Mouse (Mus musculus) embryo, embryonic 9.5 days (tissue): ENCODE measurements around the gene Hspb7.

Source experiments
- DNase-seq: peaks from one replicate; pipeline ENCODE4 v3.0.0-alpha.2; 2017; ENCODE audit errors: extremely low spot score

Gene Hspb7

DNA sequence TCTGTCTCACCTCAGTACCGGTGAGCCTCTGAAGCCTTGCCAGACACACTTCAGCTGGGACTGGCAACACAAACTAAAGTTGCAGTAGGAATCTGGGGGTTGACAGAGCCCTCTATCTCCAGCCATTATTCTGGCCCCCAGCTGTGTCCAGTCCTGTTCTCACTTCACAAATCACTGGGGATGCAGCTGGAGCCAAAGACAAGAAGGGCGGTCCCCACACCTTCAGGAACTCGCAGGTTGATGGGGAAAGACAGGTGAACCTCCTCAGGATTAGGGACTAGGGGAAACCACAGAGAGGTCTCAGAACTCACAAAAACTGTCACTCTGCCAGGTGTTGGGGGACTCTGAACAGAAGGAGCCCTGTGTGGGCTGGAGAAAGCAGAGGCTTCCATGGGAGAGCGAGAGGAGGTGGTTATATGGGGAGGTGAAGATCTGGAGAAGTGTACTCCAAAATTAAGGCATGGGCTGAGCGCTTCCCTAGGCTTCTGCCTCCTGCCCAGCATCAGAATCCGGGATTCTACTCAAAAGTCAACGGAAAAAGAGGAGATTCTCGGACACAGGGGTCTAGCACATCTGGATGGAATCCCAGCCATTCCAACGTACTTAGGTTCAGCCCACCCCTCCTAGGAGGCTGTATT lies at the start of gene Hspb7:
TSS of gene Hspb7 (plus strand) at position 588 of the 638 bp plus-strand sequence.
- no peak for DNase-seq

DNA sequence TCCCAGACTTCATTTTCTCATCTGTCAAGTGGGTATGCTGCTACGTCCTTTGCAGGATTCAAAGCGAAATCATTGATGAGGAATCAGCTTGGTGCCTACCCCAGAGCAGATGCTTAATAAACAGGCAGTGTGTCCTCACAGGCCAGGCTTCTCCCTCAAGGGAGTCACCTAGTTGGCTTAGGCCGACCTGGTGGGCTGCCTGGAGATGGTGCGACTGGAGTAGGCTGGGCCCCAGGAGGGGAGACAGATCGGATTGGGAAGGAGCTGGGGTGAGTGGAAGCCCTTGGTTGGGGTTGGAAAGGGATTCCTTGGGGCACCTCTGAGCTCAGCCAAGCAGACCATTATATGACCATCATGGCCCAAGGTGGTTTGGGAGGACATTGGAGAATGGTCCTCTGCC lies 48.2 kb upstream of the Hspb7 start:
- DNase-seq, result no peak

DNA sequence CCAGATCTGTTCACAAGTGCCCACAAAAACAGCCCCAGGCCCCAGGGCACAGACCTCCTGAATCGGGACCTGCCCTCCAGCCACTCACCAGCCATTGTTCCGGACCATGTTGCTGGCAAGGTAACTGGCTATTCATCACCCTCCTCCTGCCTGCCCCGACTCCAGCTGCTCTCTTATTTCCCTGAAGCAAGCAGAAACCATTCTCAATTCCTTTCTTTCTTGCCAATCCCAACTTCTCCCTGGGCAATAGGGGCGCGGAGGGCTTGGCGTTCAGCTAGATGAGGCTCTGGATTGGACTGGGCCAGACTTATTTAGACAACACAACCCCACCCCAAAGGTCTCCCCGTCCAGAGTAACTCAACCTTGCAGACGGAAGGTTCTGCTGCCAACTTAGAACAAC lies 40.9 kb upstream of the Hspb7 start:
- DNase-seq, result no peak

DNA sequence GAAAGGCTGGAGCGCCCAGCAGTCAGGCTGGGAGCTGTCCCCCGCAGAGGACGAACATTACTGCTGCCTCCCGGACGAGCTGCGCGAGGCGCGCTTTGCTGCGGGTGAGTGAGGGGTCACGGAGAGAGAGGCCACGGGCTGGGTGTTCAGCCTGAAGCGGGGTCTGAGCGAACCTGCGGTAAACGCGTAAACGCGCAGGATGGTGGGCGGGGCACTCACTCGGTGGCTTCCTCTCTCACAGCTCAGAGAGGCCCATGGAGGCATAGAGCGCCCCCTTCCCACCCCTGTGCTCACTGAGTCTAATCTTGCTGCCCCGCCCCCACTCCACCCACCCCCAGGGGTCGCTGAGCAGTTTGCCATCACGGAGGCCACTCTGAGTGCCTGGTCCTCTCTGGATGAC lies 38.2 kb upstream of the Hspb7 start:
- DNase-seq, result peak; percentile 46

DNA sequence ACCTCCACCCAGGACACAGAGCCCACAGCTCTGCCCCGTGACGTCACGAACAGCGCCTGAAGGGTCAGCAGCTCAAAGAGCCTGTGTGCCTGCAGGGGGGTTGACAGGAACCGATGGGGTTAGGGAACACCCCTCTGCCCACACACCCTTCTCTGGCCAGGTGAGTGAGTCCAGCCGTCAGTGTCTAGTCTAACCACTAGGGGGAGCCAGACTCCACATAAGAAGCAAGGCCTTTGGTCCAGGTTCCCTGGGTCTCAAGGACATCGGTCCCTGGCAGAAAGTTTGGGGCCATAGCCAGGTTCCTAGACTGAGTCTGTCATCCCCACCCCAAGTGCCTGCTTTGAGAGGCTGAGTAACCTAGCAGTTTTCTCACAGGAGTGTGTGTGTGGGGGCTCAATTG lies 35.3 kb upstream of the Hspb7 start:
- DNase-seq, result peak; percentile 75

DNA sequence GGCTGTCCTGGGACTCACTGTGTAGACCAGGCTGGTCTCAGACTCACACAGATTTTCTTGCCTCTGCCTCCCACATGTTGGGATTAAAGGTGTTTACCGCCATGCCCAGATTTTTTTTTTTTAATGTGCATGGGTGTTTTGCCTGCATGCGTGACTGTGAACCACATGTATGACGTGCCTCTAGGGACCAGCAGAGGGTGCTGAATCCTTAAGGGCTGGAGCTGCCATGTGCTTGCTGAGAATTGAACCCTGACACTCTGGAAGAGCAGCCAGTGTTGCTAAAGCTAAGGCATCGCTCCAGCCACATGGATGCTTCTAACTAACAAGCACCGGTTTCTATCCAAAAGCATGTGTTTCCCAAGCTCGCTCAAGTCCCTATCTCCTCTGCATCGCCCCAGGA lies 34.4 kb upstream of the Hspb7 start:
- DNase-seq, result no peak

DNA sequence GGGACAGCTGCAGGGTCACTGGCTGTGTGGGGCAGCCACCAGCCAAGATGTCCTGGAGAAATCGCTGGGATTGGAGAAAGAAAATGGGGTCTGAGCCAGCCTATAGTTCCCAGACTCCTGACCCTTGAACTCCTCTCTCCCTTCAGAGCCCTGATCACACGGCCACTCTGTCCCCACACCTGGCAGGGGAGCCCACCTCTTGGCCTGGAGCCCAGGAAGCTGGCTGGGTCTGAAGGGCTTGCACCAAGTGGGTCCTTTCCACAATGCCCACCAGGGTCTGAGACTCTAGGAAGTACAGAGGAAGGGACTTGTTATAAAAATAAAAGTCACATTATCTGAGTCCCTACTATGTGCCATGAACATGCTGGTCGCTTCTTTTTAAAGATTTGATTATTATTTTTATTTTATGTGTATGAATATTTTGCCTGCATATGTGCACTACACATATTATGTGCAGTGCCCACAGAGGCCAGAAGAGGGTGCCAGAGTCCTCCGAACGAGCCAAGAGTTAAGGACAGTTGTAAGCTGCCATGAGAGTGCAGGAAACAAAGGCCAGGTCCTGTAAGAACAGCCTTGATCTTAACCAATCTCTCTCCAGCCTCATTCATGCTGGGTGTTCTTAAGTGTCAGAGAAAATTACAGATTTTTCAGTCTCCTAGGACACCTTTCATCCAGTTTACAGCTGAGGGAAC lies 33.3 kb upstream of the Hspb7 start:
- peak; percentile 75 for DNase-seq

DNA sequence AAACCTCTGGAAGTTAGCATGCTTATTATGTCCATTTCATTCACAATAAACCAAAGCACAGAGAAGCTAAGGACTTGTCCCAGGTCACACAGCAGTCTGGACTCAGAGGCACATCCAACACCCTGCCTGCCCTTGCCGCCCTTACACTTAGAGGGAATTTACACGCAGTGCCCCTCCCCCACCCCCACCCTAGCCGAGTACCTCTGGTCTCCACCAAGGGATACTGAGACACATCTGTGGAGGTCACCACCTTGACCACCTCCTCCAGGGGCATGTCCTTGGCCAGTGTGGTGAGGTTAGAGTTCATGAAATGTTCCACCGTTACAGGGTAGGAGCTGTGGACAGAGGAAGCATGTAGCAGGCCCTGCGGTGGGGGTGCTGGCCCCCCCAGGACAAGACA lies 32.6 kb upstream of the Hspb7 start:
- no peak for DNase-seq

DNA sequence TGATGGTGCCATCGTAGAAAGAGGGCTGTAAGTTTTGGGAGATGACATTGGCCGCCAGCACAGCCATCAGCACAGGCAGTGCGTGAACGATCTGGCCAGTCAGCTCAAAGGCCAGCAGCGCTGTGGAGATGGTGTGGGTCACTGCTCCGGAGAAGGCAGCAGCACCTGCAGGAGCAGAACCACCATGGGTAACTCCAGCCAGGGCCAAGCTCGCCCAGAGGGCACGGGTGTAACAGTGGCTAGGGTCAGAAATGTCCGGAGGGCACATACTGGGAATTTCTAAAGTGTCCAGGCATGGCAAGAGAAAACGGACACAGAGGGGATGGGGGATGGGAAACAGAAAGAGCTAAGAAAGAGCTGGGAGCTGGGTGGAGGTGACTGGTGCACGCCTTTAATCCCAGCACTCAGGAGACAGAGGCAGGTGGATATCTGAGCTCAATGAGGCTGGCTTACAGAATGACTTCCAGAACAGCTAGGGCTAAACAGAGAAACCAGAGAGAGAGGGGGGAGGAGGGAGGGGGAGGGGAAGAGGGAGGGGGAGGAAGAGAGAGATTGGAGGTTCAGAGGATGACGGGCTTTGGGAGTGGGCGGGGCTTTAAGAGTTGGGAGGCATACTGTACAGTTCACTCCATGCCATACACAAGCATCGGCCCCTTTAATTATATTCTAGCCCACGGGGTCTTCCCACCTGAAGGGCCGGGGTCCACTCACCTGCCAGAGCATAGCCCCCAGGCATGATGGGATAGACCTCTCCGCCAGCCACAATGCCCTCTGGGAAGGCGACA lies 31.0 kb upstream of the Hspb7 start:
- DNase-seq, result no peak

DNA sequence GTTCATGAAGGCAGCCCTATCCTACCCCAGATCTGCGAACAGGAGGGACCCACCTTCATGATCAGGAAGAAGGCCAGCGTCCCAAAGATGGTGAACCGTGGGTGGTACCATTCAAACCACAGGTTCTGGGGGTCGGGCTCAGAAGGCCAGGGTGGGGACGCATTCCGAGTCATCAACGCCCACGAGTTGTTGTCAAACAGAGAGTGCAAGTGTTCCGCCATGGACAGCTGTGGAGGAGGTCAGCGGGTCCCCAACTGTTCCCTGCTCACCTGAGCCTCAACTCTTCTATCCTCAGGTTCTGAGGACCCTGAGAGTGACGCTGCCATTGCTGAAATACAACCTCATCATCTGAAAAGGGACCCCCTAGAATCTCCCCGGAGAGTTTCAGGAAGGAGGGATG lies 29.3 kb upstream of the Hspb7 start:
- no peak for DNase-seq

DNA sequence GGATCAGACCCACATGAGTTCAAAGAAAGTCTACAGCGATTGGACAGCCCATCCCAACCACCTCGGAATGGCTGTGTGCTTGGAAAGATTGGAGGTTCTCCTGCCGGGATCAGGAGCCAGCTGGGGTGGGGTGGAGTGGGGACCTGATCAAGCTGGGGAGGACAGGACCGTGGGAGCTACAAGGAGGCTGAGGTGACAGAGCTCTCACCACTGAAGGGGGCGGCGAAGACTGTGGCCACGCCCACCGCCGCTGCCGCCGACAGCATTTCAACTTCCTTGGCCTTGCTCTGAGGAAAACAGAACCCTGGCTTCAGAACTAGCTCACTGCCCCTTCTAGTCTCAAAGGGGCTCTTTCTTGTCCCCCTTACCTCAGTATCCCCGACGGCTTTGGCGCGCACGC lies 25.8 kb upstream of the Hspb7 start:
- no peak for DNase-seq

DNA sequence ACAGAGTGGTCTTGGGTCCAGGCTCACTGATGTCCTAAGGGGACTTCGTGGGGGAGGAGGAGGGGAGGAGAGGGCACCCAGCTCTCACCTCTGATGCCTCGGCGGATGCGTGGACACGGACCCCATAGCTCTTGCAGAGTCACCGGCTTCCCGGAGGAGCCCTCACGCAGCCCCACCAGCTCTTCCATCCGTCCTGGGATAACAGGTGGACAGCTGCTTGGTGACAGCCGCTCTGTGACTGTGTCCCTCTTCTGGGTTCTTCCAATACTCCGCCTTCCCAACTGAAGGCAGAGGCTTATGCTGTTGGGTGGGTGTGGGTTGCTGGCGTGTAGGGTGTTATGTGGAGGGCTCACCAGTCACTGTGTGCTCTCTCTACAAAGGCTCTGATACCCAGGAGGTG lies 22.7 kb upstream of the Hspb7 start:
- DNase-seq, result no peak

DNA sequence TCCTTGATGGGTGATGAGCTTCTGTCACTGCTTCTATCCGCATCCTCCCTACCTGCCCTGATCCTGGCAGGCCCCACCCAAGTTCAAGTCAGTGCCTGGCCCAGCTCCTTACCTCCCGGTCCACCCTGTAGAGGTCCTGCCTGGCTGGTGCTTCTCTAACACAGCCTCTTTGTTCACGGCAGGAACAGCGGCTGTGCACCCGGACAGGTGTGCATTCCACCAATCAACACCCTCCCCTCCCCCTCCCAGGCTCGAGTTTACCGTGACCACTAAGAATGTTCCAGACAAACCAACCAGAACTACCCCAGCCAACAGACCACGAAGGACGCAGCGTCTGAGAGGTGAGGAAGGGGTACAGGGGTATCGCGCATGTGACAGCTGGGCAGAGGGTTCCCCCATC lies 22.0 kb upstream of the Hspb7 start, which contains the start of gene Clcnka:
TSS of gene Clcnka (minus strand) at position 180 of the 400 bp plus-strand sequence.
- no peak for DNase-seq

DNA sequence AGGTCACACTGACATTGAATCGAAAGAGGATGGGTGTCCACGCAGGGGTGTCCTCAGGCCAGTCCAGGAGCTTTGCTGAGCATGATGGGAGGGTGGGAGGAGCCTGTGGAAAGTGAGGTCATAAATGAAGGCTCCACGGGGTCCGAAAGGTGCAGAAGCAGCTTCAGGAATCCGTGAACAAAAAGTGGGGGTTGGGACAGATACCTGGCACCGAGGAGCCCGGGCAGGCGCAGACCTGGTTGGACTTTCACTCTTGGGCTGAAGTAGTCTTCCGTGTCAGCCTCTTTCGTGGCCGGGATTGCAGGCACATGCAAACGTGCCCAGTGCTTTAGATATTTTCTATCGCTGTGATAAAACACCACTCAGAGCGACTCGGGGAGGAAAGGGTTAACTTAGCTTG lies 20.4 kb upstream of the Hspb7 start:
- no peak for DNase-seq

DNA sequence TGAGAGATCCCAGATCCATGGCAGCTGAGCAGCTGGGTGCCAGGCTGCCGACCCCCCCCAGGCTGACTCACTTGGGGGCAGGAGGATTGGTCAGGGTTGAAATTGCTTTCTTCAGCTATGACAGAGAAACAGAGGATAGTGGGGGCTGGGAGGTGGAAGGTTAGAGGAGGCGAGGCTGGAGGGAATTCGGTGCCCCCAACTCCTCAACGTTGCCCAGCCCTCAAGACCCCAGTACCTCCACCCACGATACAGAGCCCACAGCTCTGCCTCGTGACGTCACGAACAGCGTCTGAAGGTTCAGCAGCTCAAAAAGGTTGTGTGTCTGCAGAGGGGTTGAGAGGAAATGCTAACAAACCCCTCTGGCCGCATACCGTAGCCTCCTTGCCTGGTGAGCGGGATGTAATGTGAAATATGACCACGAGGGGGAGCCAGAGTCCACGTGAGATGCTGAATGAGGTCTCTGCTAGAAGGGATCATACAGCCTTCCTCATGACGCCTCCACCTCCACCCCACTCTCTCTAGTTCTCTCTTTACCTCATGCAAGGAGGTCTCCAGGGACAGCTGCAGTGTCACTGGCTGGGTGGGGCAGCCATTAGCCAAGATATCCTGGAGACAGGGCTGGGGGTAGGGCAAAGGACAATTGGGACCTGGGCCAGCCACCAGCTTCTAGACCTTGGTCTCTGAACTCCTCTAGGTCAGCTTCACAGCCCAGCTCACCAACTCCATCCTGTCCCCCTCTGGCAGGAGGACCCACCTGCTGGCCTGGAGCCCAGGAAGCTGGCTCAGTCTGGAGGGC lies 15.9 kb upstream of the Hspb7 start:
- DNase-seq, result peak; percentile 88

DNA sequence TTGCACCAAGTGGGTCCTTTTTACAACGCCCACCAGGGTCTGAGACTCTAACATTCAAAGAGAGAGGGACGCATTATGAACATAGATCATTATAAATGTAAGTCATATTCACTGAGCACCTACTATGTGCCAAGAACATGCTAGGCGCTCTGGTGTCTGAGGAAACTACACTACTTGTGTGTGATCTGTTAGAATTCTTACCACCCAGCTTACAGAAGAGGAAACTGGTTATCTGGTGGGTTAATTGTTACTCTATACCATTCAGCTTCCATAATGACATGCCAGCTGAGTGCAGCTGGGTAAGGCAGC lies 15.3 kb upstream of the Hspb7 start:
- no peak for DNase-seq

DNA sequence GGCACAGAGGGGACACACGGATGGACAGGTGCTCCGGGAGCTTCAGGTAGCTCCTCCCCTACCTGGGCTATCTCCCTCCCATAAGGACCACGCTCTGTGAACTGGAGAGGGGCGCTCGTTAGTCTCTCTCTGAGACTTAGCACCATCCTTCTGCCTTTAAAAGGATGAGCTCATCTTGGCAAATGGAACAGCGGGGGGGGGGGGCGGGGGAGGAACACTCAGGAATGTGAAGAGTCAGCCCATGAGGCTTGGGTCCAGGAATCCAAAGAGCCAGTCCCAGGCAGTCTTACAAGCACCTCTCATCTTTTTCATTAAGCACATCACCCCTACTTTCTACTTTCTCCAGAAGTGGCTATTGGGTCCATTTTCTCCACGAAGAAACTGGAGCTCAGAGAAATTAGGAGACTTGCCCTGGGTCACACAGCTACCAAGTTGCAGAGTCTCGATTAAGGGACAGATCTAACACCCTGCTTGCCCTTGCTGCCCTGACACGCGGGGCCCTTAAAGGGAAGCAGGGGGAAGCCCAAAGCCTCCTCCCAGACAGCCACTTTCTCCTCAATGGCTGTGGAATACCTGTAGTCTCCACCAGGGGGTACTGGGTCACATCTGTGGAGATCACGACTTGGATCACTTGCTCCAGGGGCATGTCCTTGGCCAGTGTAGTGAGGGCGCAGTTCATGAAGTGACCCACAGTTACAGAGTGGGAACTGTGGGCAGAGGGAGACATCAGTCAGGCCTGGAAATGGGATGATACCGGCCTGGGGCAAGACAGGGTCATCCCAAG lies 13.9 kb upstream of the Hspb7 start:
- peak; percentile 37 for DNase-seq

DNA sequence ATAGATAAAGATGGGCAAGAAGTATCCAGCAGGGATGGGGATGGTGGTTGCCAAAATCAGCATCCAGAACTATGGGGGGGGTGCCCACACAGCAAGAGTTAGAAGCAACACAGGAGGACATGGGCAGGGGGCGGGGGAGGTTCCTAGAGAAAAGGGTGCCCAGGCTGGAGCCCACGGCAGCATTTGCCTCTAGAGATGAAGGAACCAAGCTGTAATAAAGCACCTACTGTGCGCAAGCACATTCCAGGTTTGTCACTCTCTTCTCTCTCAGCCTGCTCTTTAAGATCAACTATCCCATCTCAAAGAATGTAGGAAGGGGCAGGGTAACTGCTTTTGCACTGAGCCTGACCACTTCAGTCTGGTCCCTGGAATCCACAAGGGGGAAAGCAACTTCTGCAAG lies 12.0 kb upstream of the Hspb7 start:
- no peak for DNase-seq

DNA sequence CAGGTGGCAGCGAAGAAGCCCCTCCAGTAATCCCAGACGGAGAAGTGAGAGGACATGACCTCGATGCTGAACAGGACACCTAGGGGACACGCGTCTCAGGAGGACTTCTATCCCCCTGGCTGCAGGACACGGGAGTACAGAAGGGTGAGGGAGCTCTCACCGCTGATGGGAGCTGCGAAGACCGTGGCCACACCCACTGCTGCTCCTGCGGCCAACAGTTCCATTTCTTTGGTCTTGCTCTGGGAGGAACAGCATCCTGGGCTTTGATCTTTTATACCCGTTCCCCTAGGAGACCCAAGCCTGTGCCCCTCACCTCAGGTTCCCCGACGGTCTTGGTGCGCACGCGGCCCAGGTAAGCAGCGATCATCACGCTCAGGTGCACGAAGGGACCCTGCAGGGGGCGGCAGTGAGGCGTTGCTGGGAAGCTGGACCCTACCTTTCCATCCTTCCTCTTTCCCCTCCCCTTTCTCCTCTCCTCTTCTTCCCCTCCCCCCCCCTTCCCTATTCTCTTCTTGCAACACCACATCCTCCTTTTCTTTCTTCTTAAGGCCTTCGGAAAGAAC lies 9.1 kb upstream of the Hspb7 start:
- no peak for DNase-seq

DNA sequence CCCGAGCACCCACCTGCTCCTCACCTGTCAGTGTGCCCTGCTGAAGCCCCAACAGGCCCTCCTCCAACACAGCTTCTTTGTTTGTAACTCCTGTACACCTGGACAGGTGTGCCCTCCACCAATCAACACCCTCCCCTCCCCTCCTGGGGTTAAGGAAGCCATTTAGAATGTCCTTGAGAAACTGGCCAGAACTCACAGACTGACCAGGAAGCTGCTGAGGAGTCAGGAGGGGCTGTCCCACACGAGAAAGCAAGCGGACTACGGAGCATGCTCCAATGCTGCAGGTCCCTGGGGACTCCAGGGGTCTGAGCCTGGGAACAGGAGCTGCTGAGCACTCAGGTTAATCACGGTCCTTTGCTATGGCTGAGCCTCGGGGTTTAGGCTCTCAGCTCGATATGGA lies 4.7 kb upstream of the Hspb7 start, which contains the start of gene Clcnkb:
TSS of gene Clcnkb (minus strand) at position 91 of the 400 bp plus-strand sequence.
- no peak for DNase-seq
